Mouse (Mus musculus): ENCODE measurements around the gene Angptl4. TPM values are rescaled to one million over a fixed set of nuclear protein-coding genes. Genes with fewer than 3 reads are reported as not detected.
"Not testable (repeated sequence)": the region's sequence is repeated elsewhere in the genome, so short reads cannot be mapped to it uniquely, and the experiment has no call there.

Angptl4 gene
- polyA plus RNA-seq, 1 experiment = 19.2 TPM

DNA sequence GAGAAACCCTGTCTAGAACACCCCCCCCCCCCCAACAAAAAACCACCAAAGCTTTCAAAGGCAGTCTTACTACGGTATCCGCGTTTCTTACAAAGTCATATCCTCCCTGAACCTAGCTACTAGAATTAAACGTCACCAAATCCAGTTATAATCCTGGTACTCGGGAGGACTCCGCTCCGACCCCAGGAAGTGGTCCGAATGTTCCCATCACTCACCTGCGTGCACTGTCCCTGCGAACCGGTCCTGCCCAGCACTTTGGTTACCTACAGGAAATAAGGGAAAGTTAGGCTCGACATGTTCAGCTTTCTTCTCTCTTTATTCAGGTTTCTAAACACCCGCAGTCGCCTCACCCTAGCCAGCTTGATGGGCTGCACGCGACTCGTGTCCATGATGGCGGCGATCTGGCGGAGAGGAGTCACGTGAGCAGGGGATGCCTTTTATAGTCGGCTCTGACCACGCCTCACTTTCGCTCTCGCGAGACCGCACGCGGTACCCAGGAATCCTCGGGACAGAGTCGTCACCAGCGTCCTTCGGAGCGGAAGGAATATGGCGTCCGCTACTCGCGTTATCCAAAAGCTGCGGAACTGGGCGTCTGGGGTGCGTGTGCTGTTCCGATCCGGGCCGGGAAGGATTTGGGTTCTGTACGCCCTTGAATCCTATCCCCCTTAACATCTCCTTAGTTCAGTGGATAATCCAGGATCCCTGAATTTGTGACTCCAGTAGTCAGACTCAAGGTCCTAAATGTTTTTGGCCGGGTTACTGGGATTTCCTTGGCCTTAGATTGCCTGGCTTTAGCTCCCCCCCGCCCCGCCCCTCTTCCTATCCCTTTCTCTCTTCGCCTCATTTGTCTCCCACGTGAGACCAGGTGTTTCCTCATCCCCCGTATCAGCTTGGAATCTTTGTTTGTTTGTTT is 42.7 kb upstream of the Angptl4 start, which contains the start of the genes Rps28 and Ndufa7:
Gene Rps28, minus strand, starts transcription at position 479 of the 913 bp plus-strand sequence.
Gene Ndufa7, plus strand, starts transcription at position 489 of the 913 bp plus-strand sequence.
- H3K4me3 ChIP-seq (ENCODE audit: insufficient read depth, low read depth, low read length) = peak within 1 kb of the TSS; percentile 77
- DNase-seq = peak; percentile 99
- under 1% methylated on average over 51 of the region's 51 CpGs for WGBS
- H3K4me1 ChIP-seq (ENCODE audit: control insufficient read depth, insufficient read depth, low read length) = peaks cover 22% of the 10 kb centered on the region
- H3K27me3 ChIP-seq (replicated peaks; ENCODE audit: control insufficient read depth, insufficient read depth, low read length) = no peaks in the 10 kb centered on the region
- H3K36me3 ChIP-seq (ENCODE audit: control insufficient read depth, insufficient read depth, low read length) = peaks cover 2% of the 10 kb centered on the region; the same call in 1 of the 2 replicates
- H3K27ac ChIP-seq (ENCODE audit: insufficient read depth, low read depth, low read length) = peak within 1 kb of the TSS; percentile 84
- TF ChIP-seq CTCF (conservative IDR thresholded peaks at IDR 0.05; ENCODE audit: insufficient read depth, insufficient read length, low read depth, low read length) (no peak), POLR2A (IDR thresholded peaks at IDR 0.05; ENCODE audit: low read depth, low read length) (peak; percentile 95)

DNA sequence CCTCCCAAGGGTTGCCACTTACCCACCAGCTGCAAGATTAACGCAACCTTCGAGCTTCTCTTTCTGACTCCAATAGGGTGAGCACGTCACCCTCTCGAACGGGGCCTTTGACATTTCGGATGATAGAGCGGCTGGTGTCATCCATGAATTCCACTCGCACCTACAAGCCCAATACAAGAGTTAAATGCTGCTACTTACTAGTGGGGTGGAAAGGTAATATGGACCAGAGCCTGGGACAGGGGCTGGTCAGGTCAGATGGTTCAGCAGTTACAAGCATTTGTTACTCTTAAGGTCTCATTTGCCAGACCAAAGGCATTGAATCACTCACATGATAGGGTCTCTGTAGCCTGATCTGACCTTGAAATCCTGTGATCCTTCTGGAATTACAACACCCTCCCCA is 41.5 kb upstream of the Angptl4 start:
- not testable (repeated sequence) for H3K27ac ChIP-seq (ENCODE audit: insufficient read depth, low read depth, low read length); H3K27me3 ChIP-seq (replicated peaks; ENCODE audit: control insufficient read depth, insufficient read depth, low read length); H3K36me3 ChIP-seq (ENCODE audit: control insufficient read depth, insufficient read depth, low read length); H3K4me3 ChIP-seq (ENCODE audit: insufficient read depth, low read depth, low read length); DNase-seq
- WGBS = 64% methylated on average over 8 of the region's 8 CpGs
- H3K4me1 ChIP-seq (ENCODE audit: control insufficient read depth, insufficient read depth, low read length) = peaks cover 16% of the 10 kb centered on the region

DNA sequence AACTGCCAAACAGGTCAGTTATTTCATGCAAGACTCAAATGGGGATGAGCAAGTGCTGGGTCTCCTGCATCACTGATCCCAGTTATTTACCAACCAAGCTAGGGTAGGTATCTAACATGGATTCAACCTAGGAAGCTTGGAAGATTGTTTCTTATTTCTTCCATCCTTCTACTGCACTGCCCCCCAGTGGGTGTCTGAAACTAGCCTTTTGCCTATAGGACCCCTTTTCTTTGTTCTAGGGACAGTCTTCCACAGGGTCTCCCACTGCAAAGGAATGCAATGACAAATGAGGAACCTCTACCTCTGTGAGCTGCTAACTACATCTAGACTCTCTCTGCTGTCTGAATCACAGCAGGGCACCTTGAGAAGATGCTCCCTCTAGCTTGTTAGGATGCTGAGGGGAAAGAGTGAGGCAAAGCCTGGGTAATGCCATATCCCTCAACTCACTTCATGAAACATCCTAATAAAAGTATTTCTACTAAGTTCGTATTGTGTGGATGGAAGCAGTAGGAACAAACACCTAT is 40.9 kb upstream of the Angptl4 start:
- Histone ChIP-seq H3K36me3 (ENCODE audit: control insufficient read depth, insufficient read depth, low read length) (peaks cover 2% of the 10 kb centered on the region; the same call in 1 of the 2 replicates), H3K27ac (ENCODE audit: insufficient read depth, low read depth, low read length) (no peak overlapping the region), H3K4me3 (ENCODE audit: insufficient read depth, low read depth, low read length) (no peak overlapping the region), H3K4me1 (ENCODE audit: control insufficient read depth, insufficient read depth, low read length) (peaks cover 15% of the 10 kb centered on the region), H3K27me3 (replicated peaks; ENCODE audit: control insufficient read depth, insufficient read depth, low read length) (no peaks in the 10 kb centered on the region)
- 75% methylated on average over 1 of the region's 1 CpGs for WGBS
- TF ChIP-seq POLR2A (IDR thresholded peaks at IDR 0.05; ENCODE audit: low read depth, low read length) (no peak), CTCF (conservative IDR thresholded peaks at IDR 0.05; ENCODE audit: insufficient read depth, insufficient read length, low read depth, low read length) (no peak)
- no peak for DNase-seq

DNA sequence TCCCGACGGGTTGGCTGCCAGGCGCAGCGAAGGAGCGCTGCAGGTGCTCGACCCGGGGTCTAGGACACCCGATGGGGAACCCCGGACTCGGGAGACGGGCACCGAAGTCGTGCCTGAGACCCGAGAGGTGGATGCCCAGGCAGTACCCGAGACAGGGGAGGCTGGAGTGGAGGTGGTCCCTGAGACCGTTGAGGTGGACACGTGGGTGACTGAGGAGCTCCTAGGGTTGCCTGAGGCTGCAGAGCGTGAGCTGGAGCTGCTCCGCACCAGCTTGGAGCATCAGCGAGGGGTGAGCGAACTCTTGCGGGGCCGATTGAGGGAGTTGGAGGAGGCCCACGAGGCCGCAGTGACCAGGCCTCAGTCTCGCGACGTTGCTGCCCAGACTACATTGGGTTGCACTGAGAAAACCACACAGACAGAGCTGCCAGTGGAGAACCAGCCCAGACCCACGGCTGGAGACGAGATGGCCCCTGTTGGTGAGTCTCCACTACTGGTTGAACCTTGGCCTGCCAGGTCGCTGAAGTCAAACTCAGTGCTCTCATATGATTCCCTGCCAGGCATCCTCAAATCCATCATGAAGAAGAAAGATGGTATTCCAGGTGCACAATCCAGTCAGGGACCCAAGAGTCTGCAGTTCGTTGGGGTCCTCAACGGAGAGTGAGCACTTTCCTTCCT is 36.5 kb upstream of the Angptl4 start:
- DNase-seq = no peak
- WGBS = 18% methylated on average over 33 of the region's 33 CpGs
- H3K4me3 ChIP-seq (ENCODE audit: insufficient read depth, low read depth, low read length) = peak overlapping the region; percentile 49
- peaks cover 2% of the 10 kb centered on the region; the same call in 1 of the 2 replicates for H3K36me3 ChIP-seq (ENCODE audit: control insufficient read depth, insufficient read depth, low read length)
- no peaks in the 10 kb centered on the region for H3K27me3 ChIP-seq (replicated peaks; ENCODE audit: control insufficient read depth, insufficient read depth, low read length)
- no peak for TF ChIP-seq POLR2A (IDR thresholded peaks at IDR 0.05; ENCODE audit: low read depth, low read length)
- no peak for TF ChIP-seq CTCF (conservative IDR thresholded peaks at IDR 0.05; ENCODE audit: insufficient read depth, insufficient read length, low read depth, low read length)
- H3K27ac ChIP-seq (ENCODE audit: insufficient read depth, low read depth, low read length) = peak overlapping the region; percentile 2; the same call in 1 of the 2 replicates
- peaks cover 8% of the 10 kb centered on the region; the same call in 1 of the 2 replicates for H3K4me1 ChIP-seq (ENCODE audit: control insufficient read depth, insufficient read depth, low read length)

DNA sequence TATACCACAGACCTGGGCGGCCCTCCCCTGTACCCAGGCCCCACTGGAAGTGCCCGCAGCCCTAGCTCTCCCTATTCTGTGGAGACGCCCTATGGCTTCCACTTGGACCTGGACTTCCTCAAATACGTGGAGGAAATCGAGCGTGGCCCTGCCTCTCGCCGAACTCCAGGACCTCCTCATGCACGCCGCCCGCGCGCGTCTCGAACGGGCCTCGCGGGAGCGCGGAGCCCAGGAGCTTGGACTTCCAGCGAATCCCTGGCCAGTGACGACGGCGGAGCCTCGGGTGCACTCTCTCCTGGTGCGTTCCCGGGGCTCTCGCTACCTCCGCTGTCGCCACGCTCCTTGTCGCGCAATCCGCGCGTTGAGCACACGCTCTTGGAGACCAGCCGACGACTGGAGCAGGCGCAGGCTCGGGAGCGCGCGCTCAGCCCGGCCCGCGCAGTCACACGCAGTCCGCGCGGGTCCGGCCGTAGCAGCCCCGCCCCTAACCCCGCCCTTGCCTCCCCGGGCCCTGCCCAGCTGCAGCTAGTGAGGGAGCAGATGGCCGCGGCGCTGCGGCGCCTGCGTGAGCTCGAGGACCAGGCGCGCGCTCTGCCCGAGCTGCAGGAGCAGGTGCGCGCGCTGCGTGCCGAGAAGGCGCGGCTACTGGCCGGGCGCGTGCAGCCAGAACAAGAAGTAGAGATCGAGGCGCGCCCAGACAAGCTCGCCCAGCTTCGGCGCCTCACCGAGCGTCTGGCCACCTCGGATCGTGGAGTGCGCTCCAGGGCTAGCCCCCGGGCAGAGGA is 35.7 kb upstream of the Angptl4 start:
- no peaks in the 10 kb centered on the region for H3K27me3 ChIP-seq (replicated peaks; ENCODE audit: control insufficient read depth, insufficient read depth, low read length)
- DNase-seq = peak; percentile 95
- H3K4me1 ChIP-seq (ENCODE audit: control insufficient read depth, insufficient read depth, low read length) = peaks cover 8% of the 10 kb centered on the region; the same call in 1 of the 2 replicates
- H3K36me3 ChIP-seq (ENCODE audit: control insufficient read depth, insufficient read depth, low read length) = no peaks in the 10 kb centered on the region; the same call in 1 of the 2 replicates
- TF ChIP-seq CTCF (conservative IDR thresholded peaks at IDR 0.05; ENCODE audit: insufficient read depth, insufficient read length, low read depth, low read length) (no peak), POLR2A (IDR thresholded peaks at IDR 0.05; ENCODE audit: low read depth, low read length) (no peak)
- under 1% methylated on average over 89 of the region's 89 CpGs for WGBS
- H3K4me3 ChIP-seq (ENCODE audit: insufficient read depth, low read depth, low read length) = peak overlapping the region; percentile 59
- peak overlapping the region; percentile 80 for H3K27ac ChIP-seq (ENCODE audit: insufficient read depth, low read depth, low read length)

DNA sequence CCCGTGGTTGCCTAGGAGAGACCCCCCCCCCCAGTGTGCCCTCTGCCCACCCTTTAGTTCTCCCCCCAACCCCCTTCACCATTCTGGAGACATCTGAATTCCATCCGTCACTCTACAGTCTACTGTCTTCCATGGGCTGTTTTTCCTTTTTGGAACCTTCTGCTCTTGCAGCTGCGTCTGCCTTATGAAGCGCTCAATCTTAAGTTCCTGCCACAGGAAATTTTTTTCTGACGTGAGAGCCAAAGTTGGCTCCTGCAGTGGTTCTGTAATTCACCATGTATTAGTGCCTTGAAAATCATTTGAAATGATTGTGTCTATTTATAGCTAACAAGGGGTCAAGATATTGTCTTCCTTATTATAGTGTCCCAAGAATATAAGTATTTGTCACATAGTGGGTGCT is 35.0 kb upstream of the Angptl4 start:
- no peaks in the 10 kb centered on the region for H3K27me3 ChIP-seq (replicated peaks; ENCODE audit: control insufficient read depth, insufficient read depth, low read length)
- TF ChIP-seq CTCF (conservative IDR thresholded peaks at IDR 0.05; ENCODE audit: insufficient read depth, insufficient read length, low read depth, low read length) = no peak
- TF ChIP-seq POLR2A (IDR thresholded peaks at IDR 0.05; ENCODE audit: low read depth, low read length) = no peak
- peak overlapping the region; percentile 80 for H3K27ac ChIP-seq (ENCODE audit: insufficient read depth, low read depth, low read length)
- peak; percentile 43 for DNase-seq
- peak overlapping the region; percentile 59 for H3K4me3 ChIP-seq (ENCODE audit: insufficient read depth, low read depth, low read length)
- H3K4me1 ChIP-seq (ENCODE audit: control insufficient read depth, insufficient read depth, low read length) = peaks cover 8% of the 10 kb centered on the region; the same call in 1 of the 2 replicates
- H3K36me3 ChIP-seq (ENCODE audit: control insufficient read depth, insufficient read depth, low read length) = no peaks in the 10 kb centered on the region
- WGBS = 40% methylated on average over 5 of the region's 5 CpGs

Measured in kidney, adult 2 months (tissue).